Mouse (Mus musculus): ENCODE measurements around the gene Birc5.

DNA sequence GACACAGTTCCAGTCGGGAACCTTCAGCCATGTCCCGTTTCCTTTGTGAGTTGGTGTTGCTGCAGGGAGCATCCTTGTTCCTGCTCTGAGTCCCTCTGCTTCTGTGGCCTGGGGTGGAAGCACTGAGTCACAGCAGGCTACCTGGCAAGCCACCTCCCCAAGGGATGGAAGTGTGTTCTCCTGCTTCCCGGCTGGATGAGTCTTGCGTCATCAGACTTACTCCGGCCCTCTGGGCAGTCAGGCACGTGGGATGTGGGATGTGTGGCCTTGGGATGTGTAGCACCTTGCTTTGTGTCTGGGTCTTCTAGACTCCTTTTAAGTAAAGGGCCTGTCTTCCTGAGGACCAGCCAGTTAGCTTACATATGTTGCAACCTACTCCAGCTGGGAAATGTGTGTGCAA, 30.6 kb downstream of the Birc5 start:
- TF ChIP-seq POU5F1 (IDR thresholded peaks at IDR 0.05; ENCODE audit: borderline replicate concordance, low read length), result no peak
- no peak for TF ChIP-seq CTCF (conservative IDR thresholded peaks at IDR 0.05; ENCODE audit: low read length)
